Comparison of ENCODE assay signal across 8 mouse cellular contexts in the genomic region with DNA sequence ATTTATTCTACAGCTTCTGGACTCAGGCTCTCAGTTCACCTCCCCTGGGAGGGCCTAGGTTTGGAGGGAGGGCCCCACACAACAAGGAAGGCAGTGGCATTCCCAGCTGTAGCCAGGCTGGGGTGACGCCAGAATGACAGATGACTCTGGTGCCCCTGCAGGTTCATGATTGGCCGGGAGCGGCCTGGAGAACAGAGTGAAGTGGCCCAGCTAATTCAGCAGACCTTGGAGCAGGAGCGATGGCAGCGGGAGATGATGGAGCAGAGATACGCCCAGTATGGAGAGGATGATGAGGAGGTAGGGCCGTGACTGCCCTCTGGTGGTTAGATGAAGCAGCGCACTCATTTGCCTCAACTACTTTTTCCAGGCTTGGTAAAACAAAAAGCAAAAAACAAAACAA. TPM values are rescaled to one million over a fixed set of nuclear protein-coding genes. Genes with fewer than 3 reads are reported as not detected.
DNase-seq lines count a peak whose midpoint lies in the region; ATAC-seq and TF ChIP-seq lines count a peak whose summit lies in the region.

No protein-coding gene starts in this region.

- peak; percentile 94 for TF ChIP-seq CTCF in forebrain, postnatal 0 days (IDR thresholded peaks at IDR 0.05; ENCODE audit: low read depth)

- no peaks in the 10 kb centered on the region for H3K9me3 ChIP-seq in forebrain, postnatal 0 days (ENCODE audit: low read length)
- no peaks in the 10 kb centered on the region for H3K9me3 ChIP-seq in hindbrain, embryonic 14.5 days (ENCODE audit: control insufficient read depth, low read length)
- H3K9me3 ChIP-seq in limb, embryonic 11.5 days (ENCODE audit: control insufficient read depth, low read length): no peaks in the 10 kb centered on the region
- H3K9me3 ChIP-seq in midbrain, embryonic 11.5 days (ENCODE audit: control insufficient read depth, low read length): no peaks in the 10 kb centered on the region

- peaks cover 85% of the 10 kb centered on the region for H3K36me3 ChIP-seq in forebrain, postnatal 0 days (ENCODE audit: insufficient read depth)
- H3K36me3 ChIP-seq in hindbrain, embryonic 14.5 days (replicated peaks; ENCODE audit: control insufficient read depth, insufficient read depth): peaks cover 93% of the 10 kb centered on the region
- H3K36me3 ChIP-seq in limb, embryonic 11.5 days (ENCODE audit: control insufficient read depth, insufficient read depth, low read length): peaks cover 52% of the 10 kb centered on the region
- H3K36me3 ChIP-seq in midbrain, embryonic 11.5 days (ENCODE audit: control insufficient read depth, insufficient read depth, low read length): peaks cover 37% of the 10 kb centered on the region

- H3K4me3 ChIP-seq in forebrain, postnatal 0 days (ENCODE audit: low read depth, low read length): no peak overlapping the region
- no peak overlapping the region for H3K4me3 ChIP-seq in hindbrain, embryonic 14.5 days (replicated peaks; ENCODE audit: low read length)
- H3K4me3 ChIP-seq in limb, embryonic 11.5 days (ENCODE audit: low read depth, low read length): no peak overlapping the region
- no peak overlapping the region for H3K4me3 ChIP-seq in midbrain, embryonic 11.5 days (ENCODE audit: low read depth, low read length)

- H3K4me2 ChIP-seq in forebrain, postnatal 0 days (ENCODE audit: low read depth): no peak overlapping the region
- no peak overlapping the region; the same call in 1 of the 2 replicates for H3K4me2 ChIP-seq in hindbrain, embryonic 14.5 days (replicated peaks)
- H3K4me2 ChIP-seq in limb, embryonic 11.5 days (ENCODE audit: low read depth, severe bottlenecking): no peak overlapping the region
- no peak overlapping the region for H3K4me2 ChIP-seq in midbrain, embryonic 11.5 days

- peak; percentile 74 to 75 for DNase-seq in right cerebral cortex, adult 2 months (ENCODE audit: low spot score in 2 of 2)
- DNase-seq in right cerebral cortex, postnatal 36 days (ENCODE audit: low spot score in 2 of 2): no peak
- DNase-seq in cerebellum, adult 8-10 months: peak; percentile 88
- DNase-seq in forebrain, postnatal 0 days: peak; percentile 84
- peak; percentile 76 for DNase-seq in hindbrain, embryonic 14.5 days (ENCODE audit: low spot score)
- DNase-seq in limb, embryonic 11.5 days (ENCODE audit: low spot score): peak; percentile 78
- peak; percentile 92 for DNase-seq in midbrain, embryonic 11.5 days (ENCODE audit: low spot score, missing footprints)
- DNase-seq in spleen, postnatal 4 days (ENCODE audit: low spot score in 2 of 2): peak; percentile 78 to 88

- H3K9ac ChIP-seq in forebrain, postnatal 0 days: peak overlapping the region; percentile 3; the same call in 1 of the 2 replicates
- H3K9ac ChIP-seq in hindbrain, embryonic 14.5 days: no peak overlapping the region
- H3K9ac ChIP-seq in limb, embryonic 11.5 days (ENCODE audit: low read length): no peak overlapping the region
- no peak overlapping the region for H3K9ac ChIP-seq in midbrain, embryonic 11.5 days (ENCODE audit: low read length)

- ATAC-seq in forebrain, postnatal 0 days: peak; percentile 67; the same call in 1 of the 2 replicates
- ATAC-seq in hindbrain, embryonic 14.5 days (ENCODE audit: low FRiP score): peak; percentile 51
- peak; percentile 41; the same call in 1 of the 2 replicates for ATAC-seq in limb, embryonic 11.5 days (ENCODE audit: insufficient number of reproducible peaks, low FRiP score, low TSS enrichment, low read depth)
- ATAC-seq in midbrain, embryonic 11.5 days (ENCODE audit: low FRiP score): peak; percentile 70

- peak overlapping the region; percentile 66 for H3K27ac ChIP-seq in forebrain, postnatal 0 days (ENCODE audit: low read depth, low read length)
- peak overlapping the region; percentile 62; the same call in 1 of the 2 replicates for H3K27ac ChIP-seq in hindbrain, embryonic 14.5 days
- 0 out of 2 replicates have a peak overlapping the region, but pooled peaks have one; percentile 5 for H3K27ac ChIP-seq in limb, embryonic 11.5 days (replicated peaks; ENCODE audit: low read depth, low read length)
- H3K27ac ChIP-seq in midbrain, embryonic 11.5 days (ENCODE audit: low read depth, low read length): peak overlapping the region; percentile 50; the same call in 1 of the 2 replicates

- 0 out of 2 replicates have a peak, but pooled peaks cover 1% of the 10 kb centered on the region for H3K4me1 ChIP-seq in forebrain, postnatal 0 days (ENCODE audit: insufficient read depth)
- H3K4me1 ChIP-seq in hindbrain, embryonic 14.5 days (replicated peaks; ENCODE audit: control insufficient read depth, insufficient read depth, low read length): peaks cover 9% of the 10 kb centered on the region
- peaks cover 11% of the 10 kb centered on the region for H3K4me1 ChIP-seq in limb, embryonic 11.5 days (ENCODE audit: control insufficient read depth, insufficient read depth, low read length)
- peaks cover 11% of the 10 kb centered on the region for H3K4me1 ChIP-seq in midbrain, embryonic 11.5 days (ENCODE audit: control insufficient read depth, insufficient read depth, low read length)

- under 1% methylated on average over 8 of the region's 8 CpGs for WGBS in forebrain, postnatal 0 days
- WGBS in hindbrain, embryonic 14.5 days: 2% methylated on average over 8 of the region's 8 CpGs
- 3% methylated on average over 8 of the region's 8 CpGs for WGBS in limb, embryonic 11.5 days
- 3% methylated on average over 8 of the region's 8 CpGs for WGBS in midbrain, embryonic 11.5 days

- H3K27me3 ChIP-seq in forebrain, postnatal 0 days (ENCODE audit: insufficient read depth, low read length): no peaks in the 10 kb centered on the region
- H3K27me3 ChIP-seq in hindbrain, embryonic 14.5 days (ENCODE audit: control insufficient read depth, insufficient read depth, low read length): no peaks in the 10 kb centered on the region
- no peaks in the 10 kb centered on the region for H3K27me3 ChIP-seq in limb, embryonic 11.5 days (ENCODE audit: control insufficient read depth, insufficient read depth, low read length)
- no peaks in the 10 kb centered on the region for H3K27me3 ChIP-seq in midbrain, embryonic 11.5 days (ENCODE audit: control insufficient read depth, insufficient read depth, low read length)

RNA-seq across cellular contexts. Expression of a gene that starts 8.6 kb away (rescaled TPM):
- 145 and 150 TPM in 2 replicates for total RNA-seq in forebrain, postnatal 0 days (2014; rRNA removed)
- 113 and 130 TPM in 2 replicates for polyA plus RNA-seq in forebrain, postnatal 0 days (2015; fragmentation: Nextera tagmentation; extraction: Ambion mirVana)
- 130 and 135 TPM in 2 replicates for polyA plus RNA-seq in hindbrain, embryonic 14.5 days (2014; fragmentation: Nextera tagmentation; extraction: Ambion mirVana)
- 34.1 and 35.6 TPM in 2 replicates for polyA plus RNA-seq in limb, embryonic 11.5 days (2014; fragmentation: Nextera tagmentation; extraction: Ambion mirVana)
- polyA plus RNA-seq in midbrain, embryonic 11.5 days (2014; fragmentation: Nextera tagmentation; extraction: Ambion mirVana): 47.3 and 47.8 TPM in 2 replicates

RNA-seq across cellular contexts. Expression of a gene that starts 10.2 kb away (rescaled TPM):
- total RNA-seq in forebrain, postnatal 0 days (2014; rRNA removed): 184 and 202 TPM in 2 replicates
- polyA plus RNA-seq in forebrain, postnatal 0 days (2015; fragmentation: Nextera tagmentation; extraction: Ambion mirVana): 22.3 and 24.9 TPM in 2 replicates
- polyA plus RNA-seq in hindbrain, embryonic 14.5 days (2014; fragmentation: Nextera tagmentation; extraction: Ambion mirVana): 27.1 and 27.5 TPM in 2 replicates
- 14.4 and 14.8 TPM in 2 replicates for polyA plus RNA-seq in limb, embryonic 11.5 days (2014; fragmentation: Nextera tagmentation; extraction: Ambion mirVana)
- polyA plus RNA-seq in midbrain, embryonic 11.5 days (2014; fragmentation: Nextera tagmentation; extraction: Ambion mirVana): 10.5 and 12.4 TPM in 2 replicates

RNA-seq across cellular contexts. Expression of a gene that starts 24.9 kb away (rescaled TPM):
- total RNA-seq in forebrain, postnatal 0 days (2014; rRNA removed): 0.15 TPM in 1 of 2 replicates, not detected in the other
- 0.09 and 0.13 TPM in 2 replicates for polyA plus RNA-seq in forebrain, postnatal 0 days (2015; fragmentation: Nextera tagmentation; extraction: Ambion mirVana)
- polyA plus RNA-seq in hindbrain, embryonic 14.5 days (2014; fragmentation: Nextera tagmentation; extraction: Ambion mirVana): 0.17 TPM in 1 of 2 replicates, not detected in the other
- 0.60 and 0.70 TPM in 2 replicates for polyA plus RNA-seq in limb, embryonic 11.5 days (2014; fragmentation: Nextera tagmentation; extraction: Ambion mirVana)
- polyA plus RNA-seq in midbrain, embryonic 11.5 days (2014; fragmentation: Nextera tagmentation; extraction: Ambion mirVana): not detected in 2 replicates

RNA-seq across cellular contexts. Expression of a gene that starts 33.7 kb away (rescaled TPM):
- not detected in 2 replicates for total RNA-seq in forebrain, postnatal 0 days (2014; rRNA removed)
- not detected in 2 replicates for polyA plus RNA-seq in forebrain, postnatal 0 days (2015; fragmentation: Nextera tagmentation; extraction: Ambion mirVana)
- polyA plus RNA-seq in hindbrain, embryonic 14.5 days (2014; fragmentation: Nextera tagmentation; extraction: Ambion mirVana): not detected in 2 replicates
- not detected in 2 replicates for polyA plus RNA-seq in limb, embryonic 11.5 days (2014; fragmentation: Nextera tagmentation; extraction: Ambion mirVana)
- not detected in 2 replicates for polyA plus RNA-seq in midbrain, embryonic 11.5 days (2014; fragmentation: Nextera tagmentation; extraction: Ambion mirVana)

RNA-seq across cellular contexts. Expression of a gene that starts 40.1 kb away (rescaled TPM):
- total RNA-seq in forebrain, postnatal 0 days (2014; rRNA removed): 6.9 and 10.2 TPM in 2 replicates
- 31.9 and 38.1 TPM in 2 replicates for polyA plus RNA-seq in forebrain, postnatal 0 days (2015; fragmentation: Nextera tagmentation; extraction: Ambion mirVana)
- 22.7 and 25.2 TPM in 2 replicates for polyA plus RNA-seq in hindbrain, embryonic 14.5 days (2014; fragmentation: Nextera tagmentation; extraction: Ambion mirVana)
- polyA plus RNA-seq in limb, embryonic 11.5 days (2014; fragmentation: Nextera tagmentation; extraction: Ambion mirVana): 19.3 and 20.1 TPM in 2 replicates
- polyA plus RNA-seq in midbrain, embryonic 11.5 days (2014; fragmentation: Nextera tagmentation; extraction: Ambion mirVana): 12.6 and 13.3 TPM in 2 replicates

Comparison
In these comparisons a context has a peak if more than half of its experiments do, and no peak if none do; other contexts are left out.
1. DNase-seq: peak in right cerebral cortex, adult 2 months (2 of 2), cerebellum, adult 8-10 months (single experiment), forebrain, postnatal 0 days (single experiment), hindbrain, embryonic 14.5 days (single experiment), limb, embryonic 11.5 days (single experiment), midbrain, embryonic 11.5 days (single experiment) and spleen, postnatal 4 days (2 of 2); none in right cerebral cortex, postnatal 36 days (0 of 2).
2. H3K27ac ChIP-seq: peak in every context shown above with its lines; median percentile 66 in forebrain, postnatal 0 days; 62 in hindbrain, embryonic 14.5 days; 50 in midbrain, embryonic 11.5 days; 5 in limb, embryonic 11.5 days.
3. Peak in every context shown above with its lines, with median percentiles within 50 percentile points of each other: ATAC-seq.